Comparison of ENCODE assay signal across 10 mouse cellular contexts in genomic region chr2:138074020-138074613, GRCm38 (mm10).
DNase-seq lines count a peak whose midpoint lies in the region.
"Had no signal": no experiment of that assay in that cellular context is flagged by ENCODE, and none has a peak within 500 bp of the region (broad histone marks: within the 10 kb centered on the region; RNA-seq: fewer than 3 reads in every experiment).

No protein-coding gene starts in this region.

- peak; percentile 4 for DNase-seq in embryo, embryonic 10 days (ENCODE audit: low spot score)
- DNase-seq in embryo, embryonic 9.5 days (ENCODE audit: extremely low spot score), result no peak
- DNase-seq in layer of hippocampus, adult 11-12 months (ENCODE audit: low spot score), result peak; percentile 16
- DNase-seq in layer of hippocampus, adult 9-10 months (ENCODE audit: low spot score), result no peak
- DNase-seq in right cerebral cortex, postnatal 4 days, result peak; percentile 5
- no peak for DNase-seq in right cerebral cortex, postnatal 25 days
- DNase-seq in urinary bladder, postnatal 25 days (ENCODE audit: low spot score), result no peak
- DNase-seq in urinary bladder, postnatal 36 days (ENCODE audit: low spot score in 2 of 2), result no peak
- DNase-seq: kidney, postnatal 4 days; thymus, postnatal 25 days had no signal

Comparison
In these comparisons a context has a peak if more than half of its experiments do, and no peak if none do; other contexts are left out.
1. DNase-seq: peak in embryo, embryonic 10 days (single experiment), layer of hippocampus, adult 11-12 months (single experiment) and right cerebral cortex, postnatal 4 days (single experiment); none in embryo, embryonic 9.5 days (single experiment), layer of hippocampus, adult 9-10 months (single experiment), right cerebral cortex, postnatal 25 days (single experiment), urinary bladder, postnatal 25 days (single experiment) and urinary bladder, postnatal 36 days (0 of 2).